Mouse (Mus musculus): ENCODE data around the gene Mrpl54. TPM values are rescaled to one million over a fixed set of nuclear protein-coding genes. Genes with fewer than 3 reads are reported as not detected.

The Mrpl54 gene
- total RNA-seq (2023), result 120 to 145 TPM (median 129 TPM) in 4 replicates

GRCm38 (mm10) chr10:81266211-81267105 lies at the start of gene Mrpl54, which contains the start of gene Apba3:
Mrpl54 (minus strand) TSS chr10:81266934.
Apba3 (plus strand) TSS chr10:81266960.

GRCm38 (mm10) chr10:81292554-81293333 lies 26.0 kb upstream of the Mrpl54 start, which contains the start of gene Pip5k1c:
Pip5k1c (plus strand) TSS chr10:81292963.

GRCm38 (mm10) chr10:81291511-81292104 lies 24.9 kb upstream of the Mrpl54 start, which contains the start of gene Tjp3:
Tjp3 (minus strand) TSS chr10:81291581.

GRCm38 (mm10) chr10:81252424-81253419 lies 14.0 kb downstream of the Mrpl54 start, which contains the start of gene Matk:
Matk (plus strand) TSS chr10:81252935.

GRCm38 (mm10) chr10:81232580-81233225 lies 34.0 kb downstream of the Mrpl54 start, which contains the start of gene Zfr2:
Zfr2 (plus strand) TSS chr10:81233155.

GRCm38 (mm10) chr10:81230438-81231332 lies 36.0 kb downstream of the Mrpl54 start, which contains the start of gene Atcay:
Atcay (minus strand) TSS chr10:81230833.

Other genes starting within 250 kb of the Mrpl54 start
- gene Diras1, start 241.3 kb downstream of the Mrpl54 start, total RNA-seq (2023), result not detected in 4 replicates
- 11.2 to 15.3 TPM (median 11.6 TPM) in 4 replicates for gene Slc39a3, start 229.5 kb downstream of the Mrpl54 start, total RNA-seq (2023)
- 61.8 to 68.8 TPM (median 65.7 TPM) in 4 replicates for gene Sgta, start 206.8 kb downstream of the Mrpl54 start, total RNA-seq (2023)
- gene Thop1, start 196.9 kb downstream of the Mrpl54 start, total RNA-seq (2023), result 13.8 to 17.5 TPM (median 15.7 TPM) in 4 replicates
- gene Creb3l3, start 168.1 kb downstream of the Mrpl54 start, total RNA-seq (2023), result not detected in 4 replicates
- 140 to 154 TPM (median 146 TPM) in 4 replicates for gene Map2k2, start 161.0 kb downstream of the Mrpl54 start, total RNA-seq (2023)
- 102 to 107 TPM (median 105 TPM) in 4 replicates for gene Zbtb7a, start 131.7 kb downstream of the Mrpl54 start, total RNA-seq (2023)
- gene Pias4, start 99.0 kb downstream of the Mrpl54 start, total RNA-seq (2023), result 60.6 to 70.8 TPM (median 66.5 TPM) in 4 replicates
- 1,970 to 2,090 TPM (median 2,027 TPM) in 4 replicates for gene Eef2, start 90.3 kb downstream of the Mrpl54 start, total RNA-seq (2023)
- 79.2 to 84.3 TPM (median 81.9 TPM) in 4 replicates for gene Dapk3, start 83.9 kb downstream of the Mrpl54 start, total RNA-seq (2023)
- not detected in 4 replicates for gene 4930442H23Rik, start 83.1 kb downstream of the Mrpl54 start, total RNA-seq (2023)
- not detected in 4 replicates for gene Nmrk2, start 64.9 kb downstream of the Mrpl54 start, total RNA-seq (2023)
- gene Atcay, start 36.1 kb downstream of the Mrpl54 start, total RNA-seq (2023), result not detected in 4 replicates
- 4.3 to 6.4 TPM (median 4.6 TPM) in 4 replicates for gene Zfr2, start 33.8 kb downstream of the Mrpl54 start, total RNA-seq (2023)
- gene Matk, start 14.0 kb downstream of the Mrpl54 start, total RNA-seq (2023), result 25.9 to 37.1 TPM (median 29.9 TPM) in 4 replicates
- gene Apba3, start within 50 bp of the Mrpl54 start, total RNA-seq (2023), result 22.1 to 30.5 TPM (median 26.9 TPM) in 4 replicates
- 11.7 to 14.1 TPM (median 12.2 TPM) in 4 replicates for gene Tjp3, start 24.6 kb upstream of the Mrpl54 start, total RNA-seq (2023)
- gene Pip5k1c, start 26.0 kb upstream of the Mrpl54 start, total RNA-seq (2023), result 147 to 164 TPM (median 158 TPM) in 4 replicates
- 45.5 to 50.8 TPM (median 48.1 TPM) in 4 replicates for gene Cactin, start 54.2 kb upstream of the Mrpl54 start, total RNA-seq (2023)
- 3.3 to 4.4 TPM (median 3.7 TPM) in 4 replicates for gene Tbxa2r, start 61.8 kb upstream of the Mrpl54 start, total RNA-seq (2023)
- gene Gipc3, start 76.3 kb upstream of the Mrpl54 start, total RNA-seq (2023), result 0.57 to 1.1 TPM (median 0.80 TPM) in 4 replicates
- 71.5 to 76.8 TPM (median 75.7 TPM) in 4 replicates for gene Hmg20b, start 83.5 kb upstream of the Mrpl54 start, total RNA-seq (2023)
- 8.7 to 13.6 TPM (median 9.9 TPM) in 4 replicates for gene Mfsd12, start 90.6 kb upstream of the Mrpl54 start, total RNA-seq (2023)
- gene 4930404N11Rik, start 98.9 kb upstream of the Mrpl54 start, total RNA-seq (2023), result 5.0 to 8.0 TPM (median 6.8 TPM) in 4 replicates
- 41.9 to 52.4 TPM (median 51.6 TPM) in 4 replicates for gene Fzr1, start 111.6 kb upstream of the Mrpl54 start, total RNA-seq (2023)
- gene Dohh, start 117.5 kb upstream of the Mrpl54 start, total RNA-seq (2023), result 37.0 to 49.1 TPM (median 44.0 TPM) in 4 replicates
- 1.4 to 3.0 TPM (median 2.2 TPM) in 4 replicates for gene Gm48551, start 117.5 kb upstream of the Mrpl54 start, total RNA-seq (2023)
- gene Gm48552, start 122.1 kb upstream of the Mrpl54 start, total RNA-seq (2023), result 2.3 to 8.8 TPM (median 6.4 TPM) in 4 replicates
- gene Smim24, start 126.1 kb upstream of the Mrpl54 start, total RNA-seq (2023), result 4.3 to 8.4 TPM (median 7.4 TPM) in 4 replicates
- 18.3 to 24.4 TPM (median 19.5 TPM) in 4 replicates for gene Nfic, start 188.7 kb upstream of the Mrpl54 start, total RNA-seq (2023)
- gene Celf5, start 215.8 kb upstream of the Mrpl54 start, total RNA-seq (2023), result not detected in 4 replicates
- gene Ncln, start 229.5 kb upstream of the Mrpl54 start, total RNA-seq (2023), result 99.6 to 113 TPM (median 106 TPM) in 4 replicates
- gene S1pr4, start 233.2 kb upstream of the Mrpl54 start, total RNA-seq (2023), result 48.2 to 59.1 TPM (median 54.6 TPM) in 4 replicates